Mouse (Mus musculus): ENCODE measurements around the gene Mboat1. TPM values are rescaled to one million over a fixed set of nuclear protein-coding genes. Genes with fewer than 3 reads are reported as not detected.

Mboat1 gene
- polyA plus RNA-seq, 1 experiment = 1.8 TPM

DNA sequence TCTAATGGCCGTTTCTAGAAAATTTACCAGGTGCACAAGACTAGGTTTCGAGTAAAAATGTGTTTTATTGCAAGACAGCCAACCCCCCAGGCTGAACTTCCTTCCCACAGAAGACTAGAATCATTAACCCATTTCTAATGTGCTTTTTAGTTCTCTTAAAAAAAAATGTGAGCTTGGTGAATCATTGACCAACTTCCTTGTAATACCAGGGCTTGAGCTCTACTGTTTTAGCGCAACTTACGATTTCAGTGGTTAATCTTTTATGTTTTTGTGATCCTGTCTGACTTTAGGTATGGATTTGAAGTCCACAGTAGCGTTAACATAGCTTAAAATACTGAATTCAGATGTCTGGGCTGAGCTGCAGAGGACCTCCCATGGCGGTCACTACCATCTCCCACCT is 10.2 kb downstream of the Mboat1 start:
- no peak for TF ChIP-seq CTCF (IDR thresholded peaks at IDR 0.05; ENCODE audit: borderline replicate concordance, extremely low read depth, insufficient read depth, insufficient read length)

GRCm38 (mm10) chr13:30154264-30154663 is 18.0 kb downstream of the Mboat1 start:
- no peak for DNase-seq (ENCODE audit: low read depth)
- no peak for TF ChIP-seq CTCF (IDR thresholded peaks at IDR 0.05; ENCODE audit: borderline replicate concordance, extremely low read depth, insufficient read depth, insufficient read length)
- TF ChIP-seq POLR2A (IDR thresholded peaks at IDR 0.05; ENCODE audit: borderline replicate concordance, extremely low read depth, insufficient read depth, insufficient read length, poor library complexity, severe bottlenecking) = no peak

More for the DNA sequence above, 10.2 kb downstream of the Mboat1 start:
- DNase-seq (ENCODE audit: low read depth) = no peak

DNA sequence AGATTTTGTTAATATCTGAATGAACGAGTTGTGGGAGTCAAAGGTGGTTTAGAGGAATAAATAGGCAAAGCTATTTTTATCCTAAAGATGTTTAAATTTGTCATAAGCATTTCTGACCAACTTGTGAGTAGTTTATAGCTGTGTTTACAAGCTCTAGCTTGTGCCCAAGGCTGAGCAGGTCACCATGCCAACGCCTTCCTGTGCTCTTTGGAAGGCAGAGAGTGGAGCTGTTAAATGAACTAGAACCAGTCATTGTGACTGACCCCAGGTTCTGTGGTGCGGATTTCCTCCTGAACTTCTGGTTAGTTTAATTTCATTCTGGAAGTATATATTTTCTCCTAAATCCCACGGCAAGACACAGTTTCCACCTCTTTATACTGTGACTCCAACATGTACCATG is 23.3 kb downstream of the Mboat1 start:
- no peak for TF ChIP-seq POLR2A (IDR thresholded peaks at IDR 0.05; ENCODE audit: borderline replicate concordance, extremely low read depth, insufficient read depth, insufficient read length, poor library complexity, severe bottlenecking)
- no peak for TF ChIP-seq CTCF (IDR thresholded peaks at IDR 0.05; ENCODE audit: borderline replicate concordance, extremely low read depth, insufficient read depth, insufficient read length)
- DNase-seq (ENCODE audit: low read depth) = no peak

GRCm38 (mm10) chr13:30163521-30163920 is 27.2 kb downstream of the Mboat1 start:
- no peak for TF ChIP-seq POLR2A (IDR thresholded peaks at IDR 0.05; ENCODE audit: borderline replicate concordance, extremely low read depth, insufficient read depth, insufficient read length, poor library complexity, severe bottlenecking)
- no peak for DNase-seq (ENCODE audit: low read depth)

DNA sequence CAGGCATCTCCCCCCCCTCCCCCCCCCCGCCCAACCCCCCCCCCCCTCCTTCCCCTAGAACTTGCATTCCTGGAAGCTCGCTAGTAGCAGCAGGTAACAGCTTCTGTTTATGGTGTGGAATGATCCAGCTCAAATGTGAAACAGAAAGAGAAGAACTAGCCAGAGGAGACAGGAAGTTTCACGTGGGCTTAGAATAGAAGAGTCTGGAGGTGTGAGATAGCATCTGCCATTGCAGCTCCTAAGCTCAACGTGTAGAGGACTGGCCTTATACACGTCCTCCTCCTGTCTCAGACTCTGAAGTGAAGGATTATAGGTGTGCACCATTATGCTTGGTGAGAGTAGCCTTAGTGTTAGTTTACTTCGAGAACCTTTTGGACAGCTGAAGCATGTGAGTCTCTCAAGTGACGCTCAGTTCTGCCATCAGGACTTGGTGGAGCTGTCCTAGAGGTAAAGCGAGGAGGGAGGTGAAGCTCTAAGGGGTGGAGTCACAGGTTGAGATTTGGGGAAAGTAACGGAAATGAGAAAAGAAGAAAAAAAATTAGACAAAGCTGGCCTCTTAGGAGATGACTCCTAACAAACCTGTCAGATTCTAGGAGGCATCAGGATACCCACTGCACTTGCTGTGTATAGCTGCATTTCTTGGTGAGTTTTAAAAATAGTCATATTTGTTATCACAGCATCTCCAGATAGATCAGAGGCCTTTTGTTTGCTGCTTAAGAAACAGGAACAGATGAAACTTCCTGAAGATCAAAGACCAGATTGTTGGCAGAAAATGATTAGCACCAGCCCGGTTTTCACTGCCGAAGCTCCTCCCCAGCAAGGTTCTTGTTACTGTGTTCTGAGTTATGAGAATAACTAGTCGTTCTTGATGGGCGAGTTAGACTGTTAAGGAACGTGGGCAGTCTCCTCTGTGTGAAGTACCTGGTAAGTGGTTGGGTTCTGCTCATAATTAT is 30.1 kb downstream of the Mboat1 start:
- DNase-seq (ENCODE audit: low read depth) = no peak
- no peak for TF ChIP-seq CTCF (IDR thresholded peaks at IDR 0.05; ENCODE audit: borderline replicate concordance, extremely low read depth, insufficient read depth, insufficient read length)
- TF ChIP-seq POLR2A (IDR thresholded peaks at IDR 0.05; ENCODE audit: borderline replicate concordance, extremely low read depth, insufficient read depth, insufficient read length, poor library complexity, severe bottlenecking) = no peak

- DNase-seq (ENCODE audit: low read depth) = no peak
- TF ChIP-seq CTCF (IDR thresholded peaks at IDR 0.05; ENCODE audit: borderline replicate concordance, extremely low read depth, insufficient read depth, insufficient read length) (no peak), POLR2A (IDR thresholded peaks at IDR 0.05; ENCODE audit: borderline replicate concordance, extremely low read depth, insufficient read depth, insufficient read length, poor library complexity, severe bottlenecking) (no peak)
Measured at GRCm38 (mm10) chr13:30167499-30167898, 31.2 kb downstream of the Mboat1 start.

DNA sequence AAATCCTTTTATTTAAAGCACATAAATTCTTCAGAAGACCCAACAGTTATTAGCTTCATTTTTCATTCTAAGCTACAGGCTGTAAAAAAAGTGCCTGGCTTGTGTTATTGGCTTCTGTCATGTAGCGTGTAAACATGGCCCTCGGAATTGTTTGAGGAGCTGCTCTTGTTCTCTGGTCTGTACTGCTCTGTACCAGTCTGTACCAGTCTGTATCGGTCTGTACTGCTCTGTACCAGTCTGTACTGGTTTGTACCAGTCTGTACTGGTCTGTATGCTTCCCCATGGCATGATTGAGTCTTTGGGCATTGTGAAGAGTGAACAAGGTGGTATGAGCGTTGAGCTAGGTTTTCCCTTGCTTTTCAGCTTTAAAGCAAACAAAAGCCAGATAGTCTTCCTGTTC is 32.5 kb downstream of the Mboat1 start:
- TF ChIP-seq POLR2A (IDR thresholded peaks at IDR 0.05; ENCODE audit: borderline replicate concordance, extremely low read depth, insufficient read depth, insufficient read length, poor library complexity, severe bottlenecking) (no peak), CTCF (IDR thresholded peaks at IDR 0.05; ENCODE audit: borderline replicate concordance, extremely low read depth, insufficient read depth, insufficient read length) (no peak)
- no peak for DNase-seq (ENCODE audit: low read depth)

- DNase-seq (ENCODE audit: low read depth) = no peak
- no peak for TF ChIP-seq CTCF (IDR thresholded peaks at IDR 0.05; ENCODE audit: borderline replicate concordance, extremely low read depth, insufficient read depth, insufficient read length)
- no peak for TF ChIP-seq POLR2A (IDR thresholded peaks at IDR 0.05; ENCODE audit: borderline replicate concordance, extremely low read depth, insufficient read depth, insufficient read length, poor library complexity, severe bottlenecking)
Measured at GRCm38 (mm10) chr13:30170061-30170460, 33.8 kb downstream of the Mboat1 start.

- TF ChIP-seq POLR2A (IDR thresholded peaks at IDR 0.05; ENCODE audit: borderline replicate concordance, extremely low read depth, insufficient read depth, insufficient read length, poor library complexity, severe bottlenecking) (no peak), CTCF (IDR thresholded peaks at IDR 0.05; ENCODE audit: borderline replicate concordance, extremely low read depth, insufficient read depth, insufficient read length) (no peak)
- DNase-seq (ENCODE audit: low read depth) = no peak
Measured at GRCm38 (mm10) chr13:30174586-30174985, 38.3 kb downstream of the Mboat1 start.

GRCm38 (mm10) chr13:30177356-30177755 is 41.1 kb downstream of the Mboat1 start:
- TF ChIP-seq POLR2A (IDR thresholded peaks at IDR 0.05; ENCODE audit: borderline replicate concordance, extremely low read depth, insufficient read depth, insufficient read length, poor library complexity, severe bottlenecking) = no peak
- TF ChIP-seq CTCF (IDR thresholded peaks at IDR 0.05; ENCODE audit: borderline replicate concordance, extremely low read depth, insufficient read depth, insufficient read length) = no peak
- peak; percentile 18 for DNase-seq (ENCODE audit: low read depth)

DNA sequence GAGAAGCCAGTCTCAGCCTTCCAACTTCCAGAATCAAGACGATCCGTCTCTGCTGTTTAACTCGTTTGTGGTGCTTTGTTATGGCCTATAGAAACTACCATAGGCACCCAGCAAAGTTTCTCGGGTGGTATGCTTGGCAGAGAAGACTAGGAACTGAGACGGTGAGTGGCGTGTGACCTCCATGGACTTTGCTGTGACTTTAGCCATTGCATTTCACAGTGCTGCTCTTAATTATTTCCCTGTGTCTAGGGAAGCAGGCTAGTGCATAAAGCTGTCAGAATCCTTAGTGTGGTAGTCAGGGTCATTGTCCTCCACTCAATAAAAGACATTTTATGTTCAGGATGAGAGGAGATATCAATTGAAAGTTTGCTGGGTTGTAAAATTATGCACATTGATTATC is 49.3 kb downstream of the Mboat1 start:
- no peak for DNase-seq (ENCODE audit: low read depth)
- TF ChIP-seq POLR2A (IDR thresholded peaks at IDR 0.05; ENCODE audit: borderline replicate concordance, extremely low read depth, insufficient read depth, insufficient read length, poor library complexity, severe bottlenecking) (no peak), CTCF (IDR thresholded peaks at IDR 0.05; ENCODE audit: borderline replicate concordance, extremely low read depth, insufficient read depth, insufficient read length) (no peak)

GRCm38 (mm10) chr13:30185959-30186358 is 49.7 kb downstream of the Mboat1 start:
- peak; percentile 37 for DNase-seq (ENCODE audit: low read depth)
- TF ChIP-seq POLR2A (IDR thresholded peaks at IDR 0.05; ENCODE audit: borderline replicate concordance, extremely low read depth, insufficient read depth, insufficient read length, poor library complexity, severe bottlenecking) = no peak
- no peak for TF ChIP-seq CTCF (IDR thresholded peaks at IDR 0.05; ENCODE audit: borderline replicate concordance, extremely low read depth, insufficient read depth, insufficient read length)
